Mouse (Mus musculus) spleen, adult 2 months (tissue): ENCODE measurements around the gene Cdc37. TPM values are rescaled to one million over a fixed set of nuclear protein-coding genes. Genes with fewer than 3 reads are reported as not detected.
A peak's percentile ranks its signal among the peaks of the same experiment; 100 is the strongest.

Source experiments
- DNase-seq, 2 experiments: peaks; one replicate each; pipeline versions ENCODE4 v3.0.0 to v3.0.0-alpha.2; 2012 to 2021; ENCODE audit warnings: low spot score in 2 of 2, low read depth in 1 of 2
- H3K27ac ChIP-seq: fragments of 200-500 bp; 2 replicates; pipeline ENCODE4 v1.5.1; 2012; ENCODE audit warnings: low read length, inconsistent platforms; ENCODE audit not compliant: insufficient read depth
- H3K27me3 ChIP-seq: fragments of 200-500 bp; 2 replicates; pipeline ENCODE4 v1.6.1; 2012; ENCODE audit warnings: mild to moderate bottlenecking, moderate library complexity, low read length, inconsistent platforms; ENCODE audit not compliant: control insufficient read depth, insufficient read depth
- H3K36me3 ChIP-seq: fragments of 200-500 bp; 2 replicates; pipeline ENCODE4 v1.6.1; 2012; ENCODE audit warnings: mild to moderate bottlenecking, low read length, inconsistent platforms; ENCODE audit not compliant: control insufficient read depth, insufficient read depth
- H3K4me1 ChIP-seq: fragments of 200-500 bp; 2 replicates; pipeline ENCODE4 v1.6.1; 2011; ENCODE audit warnings: inconsistent platforms; ENCODE audit not compliant: control insufficient read depth, insufficient read depth, insufficient read length
- H3K4me3 ChIP-seq: fragments of 200-500 bp; 2 replicates; pipeline ENCODE4 v1.5.1; 2011; ENCODE audit warnings: mild to moderate bottlenecking, inconsistent platforms; ENCODE audit not compliant: insufficient read depth, insufficient read length; ENCODE audit errors: extremely low read depth
- CTCF ChIP-seq: fragments of 200-500 bp; IDR thresholded peaks from 2 replicates; pipeline ENCODE4 v1.5.1; 2011; ENCODE audit warnings: mild to moderate bottlenecking, inconsistent platforms; ENCODE audit not compliant: insufficient read depth, insufficient read length, insufficient replicate concordance; ENCODE audit errors: extremely low read depth
- POLR2A ChIP-seq: fragments of 200-500 bp; IDR thresholded peaks from 2 replicates; pipeline ENCODE4 v1.6.1; 2011; ENCODE audit warnings: low read depth, low read length, inconsistent platforms
- WGBS: fragments of 180-500 bp; shearing (Covaris S2); methylation state at CpG from one replicate; pipeline ENCODE4 v1.1.7; 2018; 5-methylcytosine and 5-hydroxymethylcytosine counted together
- polyA plus RNA-seq: library from polyadenylated mRNA; depleted of rRNA; stranded (reverse); fragments of >200 nt; gene quantifications from 2 replicates; pipeline ENCODE4 v1.2.3, GENCODE M21; 2012

Cdc37 gene
- polyA plus RNA-seq, 1 experiment = 44.7 TPM

GRCm38 (mm10) chr9:21132102-21132775 lies 17.5 kb downstream of the Cdc37 start:
- no peak overlapping the region for H3K27ac ChIP-seq
- 58% methylated on average over 12 of the region's 12 CpGs for WGBS
- DNase-seq = no peak
- no peaks in the 10 kb centered on the region; the same call in 1 of the 2 replicates for H3K36me3 ChIP-seq
- H3K4me3 ChIP-seq = no peak overlapping the region
- TF ChIP-seq POLR2A = no peak
- no peak for TF ChIP-seq CTCF
- H3K27me3 ChIP-seq = no peaks in the 10 kb centered on the region
- H3K4me1 ChIP-seq = peaks cover 33% of the 10 kb centered on the region

- Histone ChIP-seq H3K4me1 (peaks cover 26% of the 10 kb centered on the region), H3K27ac (peak within 1 kb of the TSS; percentile 68), H3K36me3 (peaks cover 6% of the 10 kb centered on the region), H3K4me3 (peak within 1 kb of the TSS; percentile 84), H3K27me3 (no peaks in the 10 kb centered on the region)
- peak; percentile 90 to 92 for DNase-seq
- TF ChIP-seq CTCF (no peak), POLR2A (peak; percentile 84)
- WGBS = 6% methylated on average over 37 of the region's 37 CpGs
Observed at GRCm38 (mm10) chr9:21131059-21131956, 18.5 kb downstream of the Cdc37 start, which contains the start of gene Tyk2. TSS of gene Tyk2 (minus strand) at chr9:21131243.

GRCm38 (mm10) chr9:21126259-21126627 lies 23.5 kb downstream of the Cdc37 start:
- H3K27me3 ChIP-seq = no peaks in the 10 kb centered on the region
- no peak overlapping the region for H3K4me3 ChIP-seq
- H3K27ac ChIP-seq = peak overlapping the region; percentile 5; the same call in 1 of the 2 replicates
- H3K4me1 ChIP-seq = no peaks in the 10 kb centered on the region
- peaks cover 26% of the 10 kb centered on the region for H3K36me3 ChIP-seq
- WGBS = 28% methylated on average over 2 of the region's 2 CpGs
- TF ChIP-seq POLR2A = no peak
- no peak for TF ChIP-seq CTCF
- DNase-seq = no peak

GRCm38 (mm10) chr9:21125502-21126258 lies 24.1 kb downstream of the Cdc37 start:
- H3K27me3 ChIP-seq = no peaks in the 10 kb centered on the region
- peaks cover 31% of the 10 kb centered on the region for H3K36me3 ChIP-seq
- no peak for DNase-seq
- H3K27ac ChIP-seq = peak overlapping the region; percentile 38
- no peak for TF ChIP-seq CTCF
- TF ChIP-seq POLR2A = no peak
- H3K4me3 ChIP-seq = no peak overlapping the region
- H3K4me1 ChIP-seq = no peaks in the 10 kb centered on the region
- WGBS = 52% methylated on average over 9 of the region's 9 CpGs

- peaks cover 34% of the 10 kb centered on the region for H3K36me3 ChIP-seq
- TF ChIP-seq CTCF (no peak), POLR2A (no peak)
Observed at GRCm38 (mm10) chr9:21124837-21125236, 24.9 kb downstream of the Cdc37 start.

GRCm38 (mm10) chr9:21121483-21121882 lies 28.3 kb downstream of the Cdc37 start:
- no peak for TF ChIP-seq CTCF
- TF ChIP-seq POLR2A = no peak
- Histone ChIP-seq H3K4me1 (no peaks in the 10 kb centered on the region), H3K27ac (no peak overlapping the region), H3K4me3 (no peak overlapping the region), H3K27me3 (no peaks in the 10 kb centered on the region), H3K36me3 (peaks cover 33% of the 10 kb centered on the region)
- no peak for DNase-seq
- 94% methylated on average over 16 of the region's 16 CpGs for WGBS

More at GRCm38 (mm10) chr9:21124837-21125236, 24.9 kb downstream of the Cdc37 start:
- no peaks in the 10 kb centered on the region for H3K4me1 ChIP-seq
- no peak overlapping the region for H3K27ac ChIP-seq
- no peaks in the 10 kb centered on the region for H3K27me3 ChIP-seq
- no peak for DNase-seq
- WGBS = 79% methylated on average over 5 of the region's 5 CpGs
- H3K4me3 ChIP-seq = no peak overlapping the region
